Mouse (Mus musculus): ENCODE measurements at regions not wholly inside any gene's neighbourhood (a gene's known extent, or its start where the extent isn't known, plus 50 kb on each side); places are given as distances from the start of the nearest gene placed in this dataset.

GRCm38 (mm10) chr15:5504502-5504901, 260.5 kb upstream of the Ptger4 start:
- Histone ChIP-seq H3K27me3 (replicated peaks; ENCODE audit: control insufficient read depth, insufficient read depth, low read length) (no peaks in the 10 kb centered on the region), H3K36me3 (ENCODE audit: control insufficient read depth, insufficient read depth, low read length) (no peaks in the 10 kb centered on the region), H3K27ac (ENCODE audit: low read depth, low read length) (no peak overlapping the region), H3K4me3 (ENCODE audit: low read length) (no peak overlapping the region), H3K9ac (ENCODE audit: low read depth, low read length) (no peak overlapping the region), H3K4me2 (ENCODE audit: low read length) (no peak overlapping the region), H3K4me1 (ENCODE audit: control insufficient read depth, insufficient read depth, low read depth, low read length) (no peaks in the 10 kb centered on the region), H3K9me3 (ENCODE audit: control insufficient read depth, low read length) (no peaks in the 10 kb centered on the region)
- ATAC-seq: no peak
- WGBS: 92% methylated on average over 3 of the region's 3 CpGs

GRCm38 (mm10) chr15:5506848-5507544, 263.0 kb upstream of the Ptger4 start:
- WGBS: 88% methylated on average over 5 of the region's 5 CpGs
- Histone ChIP-seq H3K27me3 (replicated peaks; ENCODE audit: control insufficient read depth, insufficient read depth, low read length) (no peaks in the 10 kb centered on the region), H3K27ac (ENCODE audit: low read depth, low read length) (no peak overlapping the region), H3K4me2 (ENCODE audit: low read length) (no peak overlapping the region), H3K9ac (ENCODE audit: low read depth, low read length) (no peak overlapping the region), H3K9me3 (ENCODE audit: control insufficient read depth, low read length) (no peaks in the 10 kb centered on the region), H3K4me1 (ENCODE audit: control insufficient read depth, insufficient read depth, low read depth, low read length) (no peaks in the 10 kb centered on the region), H3K36me3 (ENCODE audit: control insufficient read depth, insufficient read depth, low read length) (no peaks in the 10 kb centered on the region), H3K4me3 (ENCODE audit: low read length) (no peak overlapping the region)
- no peak for ATAC-seq

- 74% methylated on average over 3 of the region's 3 CpGs for WGBS
- no peak overlapping the region for H3K9ac ChIP-seq (ENCODE audit: low read depth, low read length)
- no peak overlapping the region for H3K4me2 ChIP-seq (ENCODE audit: low read length)
- H3K27me3 ChIP-seq (replicated peaks; ENCODE audit: control insufficient read depth, insufficient read depth, low read length): no peaks in the 10 kb centered on the region
- no peaks in the 10 kb centered on the region for H3K36me3 ChIP-seq (ENCODE audit: control insufficient read depth, insufficient read depth, low read length)
- no peak overlapping the region for H3K27ac ChIP-seq (ENCODE audit: low read depth, low read length)
- no peaks in the 10 kb centered on the region for H3K9me3 ChIP-seq (ENCODE audit: control insufficient read depth, low read length)
- no peaks in the 10 kb centered on the region for H3K4me1 ChIP-seq (ENCODE audit: control insufficient read depth, insufficient read depth, low read depth, low read length)
- no peak for ATAC-seq
- no peak overlapping the region for H3K4me3 ChIP-seq (ENCODE audit: low read length)
Measured at GRCm38 (mm10) chr15:5507545-5507913, 263.5 kb upstream of the Ptger4 start.

- no peaks in the 10 kb centered on the region for H3K4me1 ChIP-seq (ENCODE audit: control insufficient read depth, insufficient read depth, low read depth, low read length)
- no peaks in the 10 kb centered on the region for H3K9me3 ChIP-seq (ENCODE audit: control insufficient read depth, low read length)
- H3K27me3 ChIP-seq (replicated peaks; ENCODE audit: control insufficient read depth, insufficient read depth, low read length): no peaks in the 10 kb centered on the region
- H3K36me3 ChIP-seq (ENCODE audit: control insufficient read depth, insufficient read depth, low read length): no peaks in the 10 kb centered on the region
- H3K4me3 ChIP-seq (ENCODE audit: low read length): no peak overlapping the region
- no peak overlapping the region for H3K27ac ChIP-seq (ENCODE audit: low read depth, low read length)
- 54% methylated on average over 3 of the region's 3 CpGs for WGBS
- no peak overlapping the region for H3K9ac ChIP-seq (ENCODE audit: low read depth, low read length)
- H3K4me2 ChIP-seq (ENCODE audit: low read length): no peak overlapping the region
- ATAC-seq: no peak
Measured at GRCm38 (mm10) chr15:5510056-5510455, 266.1 kb upstream of the Ptger4 start.

- Histone ChIP-seq H3K9ac (ENCODE audit: low read depth, low read length) (no peak overlapping the region), H3K36me3 (ENCODE audit: control insufficient read depth, insufficient read depth, low read length) (no peaks in the 10 kb centered on the region), H3K9me3 (ENCODE audit: control insufficient read depth, low read length) (no peaks in the 10 kb centered on the region), H3K4me1 (ENCODE audit: control insufficient read depth, insufficient read depth, low read depth, low read length) (no peaks in the 10 kb centered on the region), H3K4me3 (ENCODE audit: low read length) (no peak overlapping the region), H3K27ac (ENCODE audit: low read depth, low read length) (no peak overlapping the region), H3K27me3 (replicated peaks; ENCODE audit: control insufficient read depth, insufficient read depth, low read length) (no peaks in the 10 kb centered on the region), H3K4me2 (ENCODE audit: low read length) (no peak overlapping the region)
- no peak for ATAC-seq
- 86% methylated on average over 3 of the region's 3 CpGs for WGBS
Measured at GRCm38 (mm10) chr15:5511046-5511445, 267.1 kb upstream of the Ptger4 start.

GRCm38 (mm10) chr15:5512546-5512945, 268.6 kb upstream of the Ptger4 start:
- no peak overlapping the region for H3K4me2 ChIP-seq (ENCODE audit: low read length)
- H3K27me3 ChIP-seq (replicated peaks; ENCODE audit: control insufficient read depth, insufficient read depth, low read length): no peaks in the 10 kb centered on the region
- H3K4me3 ChIP-seq (ENCODE audit: low read length): no peak overlapping the region
- no peaks in the 10 kb centered on the region for H3K9me3 ChIP-seq (ENCODE audit: control insufficient read depth, low read length)
- no peak overlapping the region for H3K27ac ChIP-seq (ENCODE audit: low read depth, low read length)
- WGBS: 82% methylated on average over 5 of the region's 5 CpGs
- ATAC-seq: no peak
- no peaks in the 10 kb centered on the region for H3K36me3 ChIP-seq (ENCODE audit: control insufficient read depth, insufficient read depth, low read length)
- H3K4me1 ChIP-seq (ENCODE audit: control insufficient read depth, insufficient read depth, low read depth, low read length): no peaks in the 10 kb centered on the region
- H3K9ac ChIP-seq (ENCODE audit: low read depth, low read length): no peak overlapping the region

DNA sequence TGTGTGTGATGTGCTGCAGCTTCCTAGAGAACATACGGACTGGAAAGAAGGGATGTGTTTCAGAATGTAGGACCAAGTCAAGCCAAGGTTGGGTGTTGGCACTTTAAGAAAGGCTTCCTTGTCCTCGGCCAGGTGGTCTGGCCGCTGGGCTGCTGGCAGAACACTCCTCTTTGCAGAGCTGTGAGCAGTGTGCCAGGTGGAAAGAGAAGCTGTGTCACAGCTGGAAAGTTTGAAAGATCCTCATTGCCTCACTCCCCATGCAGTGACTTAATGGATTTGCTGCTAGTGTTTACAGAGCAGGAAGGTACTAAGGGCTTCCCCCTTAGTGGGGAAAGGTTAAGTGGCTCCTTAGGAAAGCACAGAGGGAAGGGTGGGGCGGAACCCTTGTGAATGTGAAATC, 269.2 kb upstream of the Ptger4 start:
- Histone ChIP-seq H3K4me1 (ENCODE audit: control insufficient read depth, insufficient read depth, low read depth, low read length) (no peaks in the 10 kb centered on the region), H3K4me2 (ENCODE audit: low read length) (no peak overlapping the region), H3K27me3 (replicated peaks; ENCODE audit: control insufficient read depth, insufficient read depth, low read length) (no peaks in the 10 kb centered on the region), H3K9me3 (ENCODE audit: control insufficient read depth, low read length) (no peaks in the 10 kb centered on the region), H3K36me3 (ENCODE audit: control insufficient read depth, insufficient read depth, low read length) (no peaks in the 10 kb centered on the region), H3K9ac (ENCODE audit: low read depth, low read length) (no peak overlapping the region), H3K27ac (ENCODE audit: low read depth, low read length) (no peak overlapping the region), H3K4me3 (ENCODE audit: low read length) (no peak overlapping the region)
- peak; percentile 70; the same call in 1 of the 2 replicates for ATAC-seq
- 58% methylated on average over 4 of the region's 4 CpGs for WGBS

GRCm38 (mm10) chr15:5514217-5514616, 270.2 kb upstream of the Ptger4 start:
- no peak overlapping the region for H3K4me3 ChIP-seq (ENCODE audit: low read length)
- no peak overlapping the region for H3K4me2 ChIP-seq (ENCODE audit: low read length)
- no peaks in the 10 kb centered on the region for H3K27me3 ChIP-seq (replicated peaks; ENCODE audit: control insufficient read depth, insufficient read depth, low read length)
- no peaks in the 10 kb centered on the region for H3K9me3 ChIP-seq (ENCODE audit: control insufficient read depth, low read length)
- H3K4me1 ChIP-seq (ENCODE audit: control insufficient read depth, insufficient read depth, low read depth, low read length): no peaks in the 10 kb centered on the region
- WGBS: 49% methylated on average over 4 of the region's 4 CpGs
- H3K36me3 ChIP-seq (ENCODE audit: control insufficient read depth, insufficient read depth, low read length): no peaks in the 10 kb centered on the region
- no peak overlapping the region for H3K9ac ChIP-seq (ENCODE audit: low read depth, low read length)
- H3K27ac ChIP-seq (ENCODE audit: low read depth, low read length): no peak overlapping the region
- ATAC-seq: no peak

- Histone ChIP-seq H3K4me1 (ENCODE audit: control insufficient read depth, insufficient read depth, low read depth, low read length) (no peaks in the 10 kb centered on the region), H3K9ac (ENCODE audit: low read depth, low read length) (no peak overlapping the region), H3K27me3 (replicated peaks; ENCODE audit: control insufficient read depth, insufficient read depth, low read length) (no peaks in the 10 kb centered on the region), H3K4me3 (ENCODE audit: low read length) (no peak overlapping the region), H3K27ac (ENCODE audit: low read depth, low read length) (no peak overlapping the region), H3K4me2 (ENCODE audit: low read length) (no peak overlapping the region), H3K9me3 (ENCODE audit: control insufficient read depth, low read length) (no peaks in the 10 kb centered on the region), H3K36me3 (ENCODE audit: control insufficient read depth, insufficient read depth, low read length) (no peaks in the 10 kb centered on the region)
- WGBS: 87% methylated on average over 10 of the region's 10 CpGs
- ATAC-seq: no peak
Measured at GRCm38 (mm10) chr15:5517244-5517966, 273.4 kb upstream of the Ptger4 start.

Data from hindbrain, embryonic 16.5 days (tissue).